Mouse (Mus musculus) midbrain, postnatal 0 days (tissue): Measurements from ENCODE around the gene Nol10. TPM values are rescaled to one million over a fixed set of nuclear protein-coding genes. Genes with fewer than 3 reads are reported as not detected.

Experiments
- ATAC-seq: fragments of 200-750 bp; cut with Nextera tagmentation; 2 replicates; pipeline ENCODE4 v1.8.0; 2017; ENCODE audit warnings: moderate number of reproducible peaks, mild to moderate bottlenecking, moderate TSS enrichment, moderate library complexity; ENCODE audit not compliant: low FRiP score
- DNase-seq: peaks from one replicate; pipeline ENCODE4 v3.0.0-alpha.2; 2015; ENCODE audit warnings: low spot score
- H3K27ac ChIP-seq: fragments of 300-500 bp; sonication (generic); 2 replicates; pipeline ENCODE4 v1.5.1; 2014; ENCODE audit warnings: low read depth, mild to moderate bottlenecking, low read length, mixed read lengths
- H3K27me3 ChIP-seq: fragments of 300-500 bp; sonication (generic); 2 replicates; pipeline ENCODE4 v1.6.1; 2014; ENCODE audit warnings: low read length, control low read depth, mixed read lengths; ENCODE audit not compliant: insufficient read depth
- H3K36me3 ChIP-seq: fragments of 300-500 bp; sonication (generic); 2 replicates; pipeline ENCODE4 v1.6.1; 2014; ENCODE audit warnings: low read length, control low read depth, mixed read lengths; ENCODE audit not compliant: insufficient read depth
- H3K4me1 ChIP-seq: fragments of 300-500 bp; sonication (generic); 2 replicates; pipeline ENCODE4 v1.6.1; 2014; ENCODE audit warnings: mild to moderate bottlenecking, control low read depth, antibody characterized with exemption, low read length, mixed read lengths; ENCODE audit not compliant: insufficient read depth
- H3K4me2 ChIP-seq: fragments of 300-500 bp; sonication (generic); 2 replicates; pipeline ENCODE4 v1.6.1; 2014; ENCODE audit warnings: low read depth, mild to moderate bottlenecking, low read length, mixed read lengths; ENCODE audit not compliant: poor library complexity, severe bottlenecking
- H3K4me3 ChIP-seq: fragments of 300-500 bp; sonication (generic); 2 replicates; pipeline ENCODE4 v1.5.1; 2014; ENCODE audit warnings: low read depth, mild to moderate bottlenecking, low read length, moderate library complexity
- H3K9ac ChIP-seq: fragments of 300-500 bp; sonication (generic); replicated peaks from 2 replicates; pipeline ENCODE4 v1.6.1; 2014; ENCODE audit warnings: mild to moderate bottlenecking, low read length, moderate library complexity, mixed read lengths; ENCODE audit not compliant: poor library complexity, severe bottlenecking
- H3K9me3 ChIP-seq: fragments of 300-500 bp; sonication (generic); 2 replicates; pipeline ENCODE4 v1.6.1; 2016; ENCODE audit warnings: low read length, control low read depth
- CTCF ChIP-seq: IDR thresholded peaks from 2 replicates; pipeline ENCODE4 v1.5.1; 2016; ENCODE audit warnings: antibody characterized with exemption, mild to moderate bottlenecking
- WGBS: fragments of 180-500 bp; shearing (Covaris S2); extraction: QIAGEN DNeasy Blood & Tissue Kit; methylation state at CpG from one replicate; pipeline ENCODE4 v1.1.7; 2014; 5-methylcytosine and 5-hydroxymethylcytosine counted together
- polyA plus RNA-seq: library from polyadenylated mRNA; unstranded; fragments of >200 nt; fragmentation: Nextera tagmentation; extraction: Ambion mirVana; gene quantifications from 2 replicates; pipeline ENCODE4 v1.2.1, GENCODE M21; 2015
- total RNA-seq: library from RNA; depleted of rRNA; stranded (reverse); fragments of >200 nt; gene quantifications from 2 replicates; pipeline ENCODE4 v1.2.3, GENCODE M21; 2014

The Nol10 gene
- total and polyA plus RNA-seq, 2 experiments from 2014 or later = 6.5 to 11.8 TPM

GRCm38 (mm10) chr12:17406825-17407224 is 58.6 kb downstream of the Nol10 start:
- H3K4me3 ChIP-seq = no peak overlapping the region
- H3K36me3 ChIP-seq = peaks cover 37% of the 10 kb centered on the region
- DNase-seq (no peak), ATAC-seq (no peak)
- no peaks in the 10 kb centered on the region for H3K27me3 ChIP-seq
- H3K9me3 ChIP-seq = no peaks in the 10 kb centered on the region
- no peaks in the 10 kb centered on the region for H3K4me1 ChIP-seq
- no peak overlapping the region for H3K4me2 ChIP-seq
- 94% methylated on average over 4 of the region's 4 CpGs for whole genome bisulfite sequencing
- no peak for TF ChIP-seq CTCF
- no peak overlapping the region for H3K27ac ChIP-seq
- H3K9ac ChIP-seq = no peak overlapping the region

- Histone ChIP-seq H3K27ac (no peak overlapping the region), H3K27me3 (no peaks in the 10 kb centered on the region), H3K4me3 (no peak overlapping the region), H3K36me3 (peaks cover 40% of the 10 kb centered on the region), H3K4me1 (no peaks in the 10 kb centered on the region), H3K9me3 (no peaks in the 10 kb centered on the region), H3K9ac (no peak overlapping the region), H3K4me2 (no peak overlapping the region)
- no peak for TF ChIP-seq CTCF
- 96% methylated on average over 7 of the region's 7 CpGs for WGBS
- ATAC-seq (no peak), DNase-seq (no peak)
Observed at GRCm38 (mm10) chr12:17408312-17408711, 60.1 kb downstream of the Nol10 start.

DNA sequence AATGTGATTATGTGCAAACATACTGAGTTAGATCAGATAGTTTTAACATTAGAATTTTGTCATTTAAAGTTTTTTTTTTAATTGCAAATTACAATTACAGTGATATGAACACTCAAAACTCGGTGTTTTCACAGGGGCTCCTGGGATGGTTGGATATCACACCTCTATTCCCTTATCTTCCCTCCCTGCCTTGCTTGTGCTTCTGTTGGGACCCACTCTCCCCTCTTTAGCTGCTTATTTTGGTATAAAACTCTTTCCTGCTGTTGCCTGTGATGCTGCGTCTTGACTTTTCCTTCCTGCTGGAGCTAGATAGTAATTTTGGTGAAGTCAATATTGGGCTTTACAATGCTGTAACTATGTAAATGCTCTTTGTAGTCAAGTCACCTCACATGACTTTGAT is 63.0 kb downstream of the Nol10 start:
- H3K4me3 ChIP-seq = no peak overlapping the region
- no peak overlapping the region for H3K9ac ChIP-seq
- H3K36me3 ChIP-seq = peaks cover 26% of the 10 kb centered on the region
- DNase-seq = no peak
- TF ChIP-seq CTCF = no peak
- H3K4me1 ChIP-seq = no peaks in the 10 kb centered on the region
- no peaks in the 10 kb centered on the region for H3K27me3 ChIP-seq
- ATAC-seq = no peak
- H3K9me3 ChIP-seq = no peaks in the 10 kb centered on the region
- H3K4me2 ChIP-seq = no peak overlapping the region
- 97% methylated on average over 2 of the region's 2 CpGs for WGBS
- H3K27ac ChIP-seq = no peak overlapping the region

DNA sequence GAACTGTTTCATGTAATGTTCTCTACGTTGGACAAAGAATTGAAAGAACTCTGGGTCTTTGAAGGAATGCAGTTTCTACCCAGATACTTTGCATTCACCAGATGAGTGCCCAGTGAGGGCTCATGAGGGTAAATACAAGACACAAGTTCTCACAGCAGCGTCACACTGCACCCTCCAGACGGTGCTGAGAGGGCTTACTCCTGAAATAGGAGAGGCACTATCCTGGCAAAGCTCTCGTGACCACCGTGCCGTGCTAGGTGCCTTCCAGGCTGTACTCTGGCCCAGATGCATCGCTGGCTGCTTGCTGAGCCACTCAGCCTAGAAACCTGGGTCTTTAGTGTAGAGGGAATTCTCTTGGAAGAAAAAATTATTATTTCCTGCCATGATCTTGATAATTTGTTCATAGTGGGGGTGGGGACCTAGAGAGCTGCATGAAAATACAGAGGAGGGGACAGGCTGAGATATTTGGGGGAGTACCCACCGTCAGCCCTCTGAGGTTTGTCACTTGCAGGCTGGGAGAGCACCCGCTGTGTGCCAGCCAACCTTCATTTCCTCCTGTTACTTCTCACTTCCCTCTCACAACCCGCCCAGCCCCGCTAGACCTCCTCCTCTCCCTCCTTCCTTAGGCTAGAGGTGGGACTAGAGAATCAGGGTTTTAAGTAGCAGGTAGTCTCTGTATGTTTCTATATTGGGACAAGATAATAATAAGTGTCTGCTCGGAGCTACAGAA is 63.7 kb downstream of the Nol10 start:
- no peak for ATAC-seq
- Histone ChIP-seq H3K27me3 (no peaks in the 10 kb centered on the region), H3K4me3 (no peak overlapping the region), H3K27ac (no peak overlapping the region), H3K4me1 (no peaks in the 10 kb centered on the region), H3K36me3 (peaks cover 32% of the 10 kb centered on the region), H3K9ac (no peak overlapping the region), H3K4me2 (no peak overlapping the region), H3K9me3 (no peaks in the 10 kb centered on the region)
- DNase-seq = no peak
- WGBS = 85% methylated on average over 12 of the region's 12 CpGs
- TF ChIP-seq CTCF = no peak

DNA sequence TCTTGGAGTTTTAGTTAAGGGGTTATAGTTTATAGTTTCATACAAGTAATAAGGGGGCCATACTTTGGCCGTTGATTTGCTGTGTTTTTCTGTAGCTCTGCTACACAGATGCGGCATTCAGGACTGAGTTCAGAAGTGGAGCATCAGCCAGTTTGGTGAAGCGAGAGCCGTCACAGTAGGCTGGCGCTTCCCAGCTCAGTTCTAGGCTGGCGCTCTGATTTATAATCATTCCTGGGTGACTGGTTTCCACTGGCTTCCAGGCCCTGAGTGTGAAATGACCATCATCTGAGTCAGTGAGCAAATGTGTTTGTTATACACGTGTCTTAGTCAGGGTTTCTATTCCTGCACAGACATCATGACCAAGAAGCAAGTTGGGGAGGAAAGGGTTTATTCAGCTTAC is 66.5 kb downstream of the Nol10 start:
- H3K9ac ChIP-seq = no peak overlapping the region
- no peaks in the 10 kb centered on the region for H3K27me3 ChIP-seq
- DNase-seq (no peak), ATAC-seq (no peak)
- H3K27ac ChIP-seq = no peak overlapping the region
- 93% methylated on average over 7 of the region's 7 CpGs for WGBS
- H3K4me2 ChIP-seq = no peak overlapping the region
- H3K4me3 ChIP-seq = no peak overlapping the region
- H3K4me1 ChIP-seq = no peaks in the 10 kb centered on the region
- no peak for TF ChIP-seq CTCF
- H3K9me3 ChIP-seq = no peaks in the 10 kb centered on the region
- H3K36me3 ChIP-seq = peaks cover 37% of the 10 kb centered on the region

DNA sequence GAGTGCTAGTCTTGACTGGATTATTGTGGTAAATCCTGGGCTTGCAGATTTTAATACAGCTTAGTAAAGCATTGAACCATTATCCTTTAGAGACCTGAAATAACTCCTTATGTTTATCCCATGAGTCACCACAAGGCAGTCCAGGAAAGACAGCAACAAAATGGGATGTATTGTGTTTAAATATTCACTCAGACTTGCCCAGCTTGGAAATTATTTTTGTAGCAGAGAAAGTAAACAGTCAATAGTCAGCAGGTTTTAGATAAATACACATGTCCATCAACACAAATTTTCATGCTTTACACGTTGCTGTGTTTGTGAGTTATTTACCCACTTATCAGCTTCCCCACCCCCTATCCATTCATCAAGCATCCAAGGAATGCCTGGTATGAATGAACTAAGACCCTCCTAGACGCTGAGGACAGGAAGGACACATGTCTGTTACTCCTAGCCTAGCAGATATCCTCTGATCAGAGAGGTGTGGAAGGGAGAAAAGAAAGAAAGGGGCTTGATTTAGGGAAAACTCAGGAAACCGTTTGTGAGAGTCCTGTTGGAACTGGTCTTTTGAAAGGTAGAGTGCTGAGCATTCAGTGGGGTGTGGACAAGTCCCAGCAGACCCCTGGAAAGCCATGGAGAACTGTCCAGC is 72.0 kb downstream of the Nol10 start:
- Histone ChIP-seq H3K9me3 (no peaks in the 10 kb centered on the region), H3K36me3 (peaks cover 44% of the 10 kb centered on the region)

More for the DNA sequence above, 72.0 kb downstream of the Nol10 start:
- WGBS = 56% methylated on average over 3 of the region's 3 CpGs
- Histone ChIP-seq H3K4me1 (no peaks in the 10 kb centered on the region), H3K4me3 (no peak overlapping the region), H3K27me3 (no peaks in the 10 kb centered on the region), H3K9ac (no peak overlapping the region), H3K27ac (no peak overlapping the region), H3K4me2 (no peak overlapping the region)
- no peak for ATAC-seq
- no peak for DNase-seq
- no peak for TF ChIP-seq CTCF
